Mouse (Mus musculus) liver, postnatal 0 days (tissue): ENCODE measurements around the gene Lrrc47.

Source experiments
- CTCF ChIP-seq: sonication (generic); IDR thresholded peaks from 2 replicates; pipeline ENCODE4 v1.5.1; 2016; ENCODE audit warnings: antibody characterized with exemption, low read depth
- EP300 ChIP-seq: IDR thresholded peaks from 2 replicates; pipeline ENCODE4 v1.6.1; 2016; ENCODE audit warnings: antibody characterized with exemption, low read depth, mild to moderate bottlenecking

- TF ChIP-seq CTCF: no peak
- TF ChIP-seq EP300: no peak
Measured at GRCm38 (mm10) chr4:154022844-154023243, 11.3 kb downstream of the Lrrc47 start.
